8 mouse cellular contexts compared by ENCODE assay signal in the genomic region with DNA sequence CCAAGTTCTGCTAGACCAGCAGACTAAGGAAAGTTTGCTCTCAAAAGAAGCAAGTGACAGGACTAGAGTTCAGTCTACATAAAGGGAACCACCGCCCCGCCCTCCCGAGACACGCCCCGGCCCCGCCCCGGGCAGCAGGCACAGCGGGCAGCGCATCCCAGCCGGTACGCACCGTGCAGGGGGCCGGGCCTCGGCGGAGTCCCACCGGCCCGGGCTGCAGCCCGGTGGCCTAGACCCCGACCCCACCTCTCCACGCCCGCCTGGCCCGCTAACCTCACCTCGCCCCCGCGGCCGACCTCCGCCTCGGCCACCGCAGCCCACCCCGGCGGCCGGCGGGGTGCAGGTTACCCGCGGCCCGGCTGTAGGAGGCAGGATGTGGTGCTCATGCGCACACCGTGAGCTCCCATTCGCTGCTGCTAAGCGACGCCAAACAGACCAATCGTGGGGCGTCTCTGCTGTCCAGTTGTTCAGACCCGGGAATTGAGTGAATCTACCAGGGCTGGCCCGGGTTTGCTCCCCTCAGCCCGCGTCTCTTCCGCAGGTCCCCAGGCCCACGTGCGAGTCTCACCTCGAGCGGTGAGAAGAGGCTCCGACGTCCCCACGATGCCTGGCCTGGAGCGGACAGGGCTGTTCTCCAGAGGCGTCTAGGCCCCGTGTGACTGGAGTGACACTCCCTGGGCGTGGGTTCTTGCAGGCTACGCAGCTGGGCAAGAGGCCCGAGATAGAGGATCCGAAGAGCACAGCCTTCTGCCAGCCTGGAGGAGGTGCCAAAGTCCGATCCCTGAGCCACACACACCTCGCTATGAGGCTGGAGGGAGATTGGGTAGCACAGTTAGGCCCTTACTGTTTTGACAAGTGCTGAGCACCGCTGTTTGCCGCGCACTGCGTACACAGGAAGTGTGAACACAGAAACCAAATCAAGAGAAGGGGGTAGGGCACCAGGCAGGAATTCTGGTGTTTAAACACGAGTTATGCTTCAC. TPM values are rescaled to one million over a fixed set of nuclear protein-coding genes. Genes with fewer than 3 reads are reported as not detected.
DNase-seq lines count a peak whose midpoint lies in the region; ATAC-seq and TF ChIP-seq lines count a peak whose summit lies in the region.

TSS of gene Sec22c (minus strand) at position 845 of the 980 bp plus-strand sequence.

- no peaks in the 10 kb centered on the region for H3K9me3 ChIP-seq in G1E (replicated peaks)
- no peaks in the 10 kb centered on the region for H3K9me3 ChIP-seq in forebrain, postnatal 0 days (ENCODE audit: low read length)
- no peaks in the 10 kb centered on the region for H3K9me3 ChIP-seq in lung, embryonic 15.5 days

- H3K27me3 ChIP-seq in G1E (ENCODE audit: insufficient read depth, low read length): no peaks in the 10 kb centered on the region
- H3K27me3 ChIP-seq in forebrain, postnatal 0 days (ENCODE audit: insufficient read depth, low read length): no peaks in the 10 kb centered on the region
- no peaks in the 10 kb centered on the region for H3K27me3 ChIP-seq in lung, embryonic 15.5 days

- peak within 1 kb of the TSS; percentile 84 for H3K4me3 ChIP-seq in G1E (ENCODE audit: low read depth, low read length)
- peak within 1 kb of the TSS; percentile 89 for H3K4me3 ChIP-seq in forebrain, postnatal 0 days (ENCODE audit: low read depth, low read length)
- peak within 1 kb of the TSS; percentile 99 for H3K4me3 ChIP-seq in lung, embryonic 15.5 days

- peak within 1 kb of the TSS; percentile 71 for H3K9ac ChIP-seq in forebrain, postnatal 0 days
- H3K9ac ChIP-seq in lung, embryonic 15.5 days: peak within 1 kb of the TSS; percentile 65

- 1% methylated on average over 56 of the region's 69 CpGs for WGBS in forebrain, postnatal 0 days
- WGBS in lung, embryonic 15.5 days: 1% methylated on average over 69 of the region's 69 CpGs

- H3K27ac ChIP-seq in forebrain, postnatal 0 days (ENCODE audit: low read depth, low read length): peak within 1 kb of the TSS; percentile 76
- H3K27ac ChIP-seq in lung, embryonic 15.5 days: peak within 1 kb of the TSS; percentile 82

- H3K4me1 ChIP-seq in G1E (ENCODE audit: insufficient read depth, low read depth, low read length): peaks cover 57% of the 10 kb centered on the region
- H3K4me1 ChIP-seq in forebrain, postnatal 0 days (ENCODE audit: insufficient read depth): peaks cover 17% of the 10 kb centered on the region; the same call in 1 of the 2 replicates
- peaks cover 20% of the 10 kb centered on the region for H3K4me1 ChIP-seq in lung, embryonic 15.5 days

- H3K4me2 ChIP-seq in forebrain, postnatal 0 days (ENCODE audit: low read depth): peak within 1 kb of the TSS; percentile 96
- peak within 1 kb of the TSS; percentile 95 for H3K4me2 ChIP-seq in lung, embryonic 15.5 days

- H3K36me3 ChIP-seq in G1E (replicated peaks): no peaks in the 10 kb centered on the region
- peaks cover 4% of the 10 kb centered on the region; the same call in 1 of the 2 replicates for H3K36me3 ChIP-seq in forebrain, postnatal 0 days (ENCODE audit: insufficient read depth)
- no peaks in the 10 kb centered on the region for H3K36me3 ChIP-seq in lung, embryonic 15.5 days

- DNase-seq in G1E (ENCODE audit: low spot score): peak; percentile 89
- peak; percentile 89 for DNase-seq in cerebellum, adult 18-20 months
- peak; percentile 92 for DNase-seq in forebrain, postnatal 0 days
- DNase-seq in heart, postnatal 4 days: peak; percentile 89
- DNase-seq in layer of hippocampus, adult 8-10 months (ENCODE audit: low spot score in 2 of 2): peak; percentile 85 to 88
- peak; percentile 86 for DNase-seq in ovary, adult 18-20 months (ENCODE audit: low spot score)
- peak; percentile 92 for DNase-seq in thymus, postnatal 0 days (ENCODE audit: low spot score)

- TF ChIP-seq CTCF in G1E (IDR thresholded peaks at IDR 0.05; ENCODE audit: low read depth, low read length): no peak
- TF ChIP-seq CTCF in forebrain, postnatal 0 days (IDR thresholded peaks at IDR 0.05; ENCODE audit: low read depth): no peak

- ATAC-seq in G1E (ENCODE audit: extremely low read depth, insufficient number of reproducible peaks, low FRiP score, poor library complexity, severe bottlenecking): peak; percentile 81
- ATAC-seq in forebrain, postnatal 0 days: peak; percentile 99
- ATAC-seq in lung, embryonic 15.5 days (ENCODE audit: borderline replicate concordance, extremely low read depth, low FRiP score, low TSS enrichment): peak; percentile 97

RNA-seq across cellular contexts. Expression of gene Sec22c, which starts in this region (rescaled TPM):
- total RNA-seq in G1E (2014; fragmentation: Nextera tagmentation) (4.1 and 4.7 TPM in 2 replicates), G1E (2017) (3.0 and 3.6 TPM in 2 replicates)
- 3.3 and 4.8 TPM in 2 replicates for polyA plus RNA-seq in G1E (2012)
- total RNA-seq in forebrain, postnatal 0 days (2014; rRNA removed): 21.2 and 24.8 TPM in 2 replicates
- 22.2 and 36.3 TPM in 2 replicates for polyA plus RNA-seq in forebrain, postnatal 0 days (2015; fragmentation: Nextera tagmentation; extraction: Ambion mirVana)
- total RNA-seq in heart, postnatal 4 days (2021): 1 to 10 TPM; 5.1 to 6.4 TPM
- total RNA-seq in layer of hippocampus, adult 8-10 months (2022): 10 to 100 TPM; 22.7 to 34.7 (median 29.1) TPM
- 9.8 and 10.3 TPM in 2 replicates for polyA plus RNA-seq in lung, embryonic 15.5 days (2015; fragmentation: Nextera tagmentation; extraction: Ambion mirVana)
- polyA plus RNA-seq in thymus, postnatal 0 days (2015; fragmentation: Nextera tagmentation; extraction: Ambion mirVana): 18.8 and 21.5 TPM in 2 replicates

Comparison
In these comparisons a context has a peak if more than half of its experiments do, and no peak if none do; other contexts are left out.
1. Peak in every context shown above with its lines: DNase-seq, ATAC-seq, H3K4me3 ChIP-seq and H3K27ac ChIP-seq.